Mouse (Mus musculus) kidney, embryonic 14.5 days (tissue): ENCODE measurements around the gene Gm49776. TPM values are rescaled to one million over a fixed set of nuclear protein-coding genes. Genes with fewer than 3 reads are reported as not detected.
A peak's percentile ranks its signal among the peaks of the same experiment; 100 is the strongest.

ENCODE experiments used
- ATAC-seq: fragments of 200-750 bp; cut with Nextera tagmentation; 2 replicates; pipeline ENCODE4 v1.8.0; 2017; ENCODE audit warnings: moderate number of reproducible peaks, mild to moderate bottlenecking, moderate TSS enrichment, moderate library complexity; ENCODE audit not compliant: low FRiP score, low TSS enrichment
- H3K27ac ChIP-seq: fragments of 300-500 bp; sonication (generic); 2 replicates; pipeline ENCODE4 v1.5.1; 2014; ENCODE audit warnings: low read depth, mild to moderate bottlenecking, low read length, moderate library complexity, mixed read lengths
- H3K27me3 ChIP-seq: fragments of 300-500 bp; sonication (generic); 2 replicates; pipeline ENCODE4 v1.6.1; 2014; ENCODE audit warnings: mild to moderate bottlenecking, low read length; ENCODE audit not compliant: control insufficient read depth, insufficient read depth
- H3K36me3 ChIP-seq: fragments of 300-500 bp; sonication (generic); 2 replicates; pipeline ENCODE4 v1.6.1; 2014; ENCODE audit warnings: low read length, mixed read lengths; ENCODE audit not compliant: control insufficient read depth, insufficient read depth
- H3K4me1 ChIP-seq: fragments of 300-500 bp; sonication (generic); 2 replicates; pipeline ENCODE4 v1.6.1; 2014; ENCODE audit warnings: low read length, mixed read lengths; ENCODE audit not compliant: control insufficient read depth, insufficient read depth
- H3K4me2 ChIP-seq: fragments of 300-500 bp; sonication (generic); replicated peaks from 2 replicates; pipeline ENCODE4 v1.6.1; 2014; ENCODE audit warnings: low read depth, mild to moderate bottlenecking, low read length
- H3K4me3 ChIP-seq: fragments of 300-500 bp; sonication (generic); 2 replicates; pipeline ENCODE4 v1.5.1; 2014; ENCODE audit warnings: mild to moderate bottlenecking, low read length
- H3K9ac ChIP-seq: fragments of 300-500 bp; sonication (generic); 2 replicates; pipeline ENCODE4 v1.6.1; 2014; ENCODE audit warnings: low read depth, mild to moderate bottlenecking, low read length, moderate library complexity
- H3K9me3 ChIP-seq: fragments of 300-500 bp; sonication (generic); 2 replicates; pipeline ENCODE4 v1.6.1; 2016; ENCODE audit warnings: low read length; ENCODE audit not compliant: control insufficient read depth
- WGBS: fragments of 180-500 bp; shearing (Covaris S2); extraction: QIAGEN DNeasy Blood & Tissue Kit; methylation state at CpG from one replicate; pipeline ENCODE4 v1.1.7; 2014; 5-methylcytosine and 5-hydroxymethylcytosine counted together
- polyA plus RNA-seq: library from polyadenylated mRNA; unstranded; fragments of >200 nt; fragmentation: Nextera tagmentation; extraction: Ambion mirVana; gene quantifications from 2 replicates; pipeline ENCODE4 v1.2.1, GENCODE M21; 2014

Gene Gm49776
- polyA plus RNA-seq, 1 experiment from 2014 or later: 1.9 TPM

- H3K9me3 ChIP-seq: no peaks in the 10 kb centered on the region
- H3K27me3 ChIP-seq: no peaks in the 10 kb centered on the region
- peaks cover 16% of the 10 kb centered on the region for H3K4me1 ChIP-seq
- H3K4me2 ChIP-seq: no peak overlapping the region
- ATAC-seq: no peak
- no peak overlapping the region for H3K9ac ChIP-seq
- peaks cover 68% of the 10 kb centered on the region for H3K36me3 ChIP-seq
- 79% methylated on average over 6 of the region's 6 CpGs for WGBS
- H3K4me3 ChIP-seq: no peak overlapping the region
- H3K27ac ChIP-seq: no peak overlapping the region
Measured at GRCm38 (mm10) chr16:18252736-18253135, 5.4 kb downstream of the Gm49776 start.

GRCm38 (mm10) chr16:18250828-18251790, 7.0 kb downstream of the Gm49776 start:
- Histone ChIP-seq H3K4me3 (peak overlapping the region; percentile 89; the same call in 1 of the 2 replicates), H3K27ac (no peak overlapping the region), H3K9me3 (no peaks in the 10 kb centered on the region), H3K27me3 (no peaks in the 10 kb centered on the region), H3K4me1 (peaks cover 27% of the 10 kb centered on the region), H3K36me3 (peaks cover 62% of the 10 kb centered on the region), H3K9ac (peak overlapping the region; percentile 14; the same call in 1 of the 2 replicates), H3K4me2 (peak overlapping the region; percentile 83)
- no peak for ATAC-seq
- 66% methylated on average over 10 of the region's 10 CpGs for WGBS

DNA sequence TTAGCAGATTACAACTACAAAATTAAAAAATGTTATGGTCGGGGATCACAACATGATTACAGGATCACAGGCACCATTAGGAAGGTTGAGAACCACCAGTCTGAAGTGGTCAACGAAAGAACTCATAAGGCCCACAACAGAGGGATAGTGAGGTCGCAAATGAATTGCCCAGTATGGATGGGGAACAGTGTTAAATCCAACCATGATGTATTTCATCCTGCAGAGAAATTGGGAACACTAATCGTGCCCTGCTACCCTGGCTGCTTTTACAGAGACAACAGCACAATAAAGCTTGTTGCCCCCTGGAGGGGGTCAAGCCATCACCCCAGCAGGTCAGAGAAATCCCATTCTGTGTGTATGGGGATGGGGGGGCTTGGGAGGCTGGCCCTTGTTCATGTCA, 7.9 kb downstream of the Gm49776 start:
- WGBS: 68% methylated on average over 4 of the region's 4 CpGs
- Histone ChIP-seq H3K9ac (peak overlapping the region; percentile 91; the same call in 1 of the 2 replicates), H3K27ac (no peak overlapping the region), H3K4me1 (peaks cover 27% of the 10 kb centered on the region), H3K36me3 (peaks cover 63% of the 10 kb centered on the region), H3K4me2 (peak overlapping the region; percentile 83), H3K9me3 (no peaks in the 10 kb centered on the region), H3K4me3 (peak overlapping the region; percentile 89), H3K27me3 (no peaks in the 10 kb centered on the region)
- no peak for ATAC-seq

- Histone ChIP-seq H3K9me3 (no peaks in the 10 kb centered on the region), H3K4me3 (peak overlapping the region; percentile 89), H3K4me1 (peaks cover 27% of the 10 kb centered on the region), H3K27ac (peak overlapping the region; percentile 89), H3K4me2 (peak overlapping the region; percentile 83), H3K27me3 (no peaks in the 10 kb centered on the region), H3K36me3 (peaks cover 66% of the 10 kb centered on the region), H3K9ac (peak overlapping the region; percentile 91)
- 4% methylated on average over 27 of the region's 27 CpGs for WGBS
- peak; percentile 40 for ATAC-seq
Measured at GRCm38 (mm10) chr16:18249364-18249967, 8.7 kb downstream of the Gm49776 start.

DNA sequence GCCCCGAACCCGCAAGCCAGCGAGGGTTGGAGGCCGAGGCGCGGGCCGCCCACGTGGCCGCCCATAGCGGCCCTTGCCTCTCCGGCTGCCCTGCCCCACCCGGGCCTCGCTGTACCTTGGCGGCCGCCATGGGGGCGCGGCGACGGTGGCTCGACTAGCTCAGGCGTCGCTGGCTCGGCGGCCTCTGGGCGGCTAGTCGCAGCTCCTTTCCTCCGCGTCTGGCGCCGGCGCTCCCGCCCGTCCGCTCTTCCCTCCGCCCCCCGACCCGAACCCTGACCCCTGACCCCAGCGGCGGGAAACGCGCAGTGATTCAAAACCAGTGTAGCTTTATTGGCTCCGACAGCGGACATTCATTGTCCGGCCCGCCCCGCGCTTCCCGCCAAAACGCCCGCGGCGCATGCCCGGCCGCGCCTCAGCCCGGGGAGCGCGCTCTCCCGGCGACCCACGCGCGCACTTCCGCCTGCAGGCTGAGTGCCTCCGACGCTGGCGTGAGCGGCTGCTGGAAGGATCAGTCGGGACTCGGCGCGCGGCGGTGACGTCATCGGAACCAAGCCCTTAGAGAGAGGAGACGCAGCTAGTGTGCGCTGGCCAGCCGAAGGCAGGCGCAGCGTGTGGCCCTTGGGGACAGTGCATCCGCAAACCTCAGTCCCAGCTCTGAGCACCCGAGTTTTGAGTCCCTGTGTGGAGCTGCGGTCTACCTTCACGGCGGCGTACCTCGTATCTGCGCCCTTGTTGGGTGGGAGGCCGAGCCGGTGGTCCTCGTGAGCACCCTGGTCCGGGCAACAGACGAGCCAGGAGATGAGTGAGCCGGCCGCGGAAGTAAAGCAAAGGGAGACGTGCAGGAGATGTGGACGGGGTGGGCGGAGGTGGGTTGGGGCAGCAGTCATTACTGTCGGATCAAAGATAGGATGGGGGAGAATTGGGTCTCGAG, 9.4 kb downstream of the Gm49776 start, which contains the start of the genes Trmt2a and Ranbp1:
Trmt2a (plus strand) TSS at position 247 of the 931 bp plus-strand sequence.
Ranbp1 (minus strand) TSS at position 300 of the 931 bp plus-strand sequence.
- WGBS: under 1% methylated on average over 95 of the region's 102 CpGs
- peaks cover 66% of the 10 kb centered on the region for H3K36me3 ChIP-seq
- H3K9ac ChIP-seq: peak within 1 kb of the TSS; percentile 91
- H3K9me3 ChIP-seq: no peaks in the 10 kb centered on the region
- no peaks in the 10 kb centered on the region for H3K27me3 ChIP-seq
- H3K4me1 ChIP-seq: peaks cover 27% of the 10 kb centered on the region
- H3K4me2 ChIP-seq: peak within 1 kb of the TSS; percentile 83
- H3K4me3 ChIP-seq: peak within 1 kb of the TSS; percentile 89
- H3K27ac ChIP-seq: peak within 1 kb of the TSS; percentile 92
- ATAC-seq: peak; percentile 96

DNA sequence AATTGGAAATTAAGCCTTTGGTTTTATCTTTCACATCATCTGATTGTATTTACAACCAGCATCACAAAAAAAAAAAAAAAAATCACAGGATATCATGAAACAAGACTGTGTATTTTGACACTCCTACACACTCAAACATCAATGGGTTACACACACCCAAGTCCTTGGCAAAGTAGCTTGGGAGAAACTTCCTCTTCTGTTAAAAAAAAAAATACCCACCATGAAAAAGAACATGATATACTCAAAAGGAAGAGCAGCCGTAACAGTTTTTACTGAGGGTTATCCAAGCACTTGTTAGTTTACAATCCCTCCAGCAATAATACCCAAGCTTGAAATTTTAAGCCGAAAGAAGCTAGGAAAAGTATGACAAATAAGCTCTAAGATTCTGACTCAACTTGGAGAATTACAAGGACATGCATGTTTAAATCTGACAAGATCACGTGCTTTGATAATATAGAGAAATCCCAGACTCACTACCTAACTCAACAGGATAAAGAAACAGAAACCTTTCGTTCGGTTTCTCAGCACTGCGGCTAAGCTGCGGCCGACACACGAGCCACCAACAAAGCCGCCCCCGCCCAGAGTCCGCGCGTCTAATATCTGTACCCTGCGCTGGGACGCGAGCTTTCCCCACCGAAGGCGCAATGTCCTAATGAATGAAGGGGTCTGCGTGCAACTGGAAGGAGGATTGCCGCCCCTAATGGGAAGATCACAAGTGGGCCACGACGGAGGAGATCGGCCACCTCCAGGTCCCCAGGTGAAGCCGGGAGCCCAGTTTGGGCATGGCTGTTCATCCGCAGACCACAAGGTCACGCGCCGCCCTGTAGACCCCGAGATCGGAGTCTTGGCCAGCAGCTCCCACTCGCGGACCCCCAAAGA, 10.4 kb downstream of the Gm49776 start:
- Histone ChIP-seq H3K4me3 (peak overlapping the region; percentile 89), H3K4me2 (peak overlapping the region; percentile 56), H3K4me1 (peaks cover 27% of the 10 kb centered on the region), H3K27ac (peak overlapping the region; percentile 92), H3K36me3 (peaks cover 66% of the 10 kb centered on the region), H3K27me3 (no peaks in the 10 kb centered on the region), H3K9me3 (no peaks in the 10 kb centered on the region), H3K9ac (peak overlapping the region; percentile 91)
- WGBS: under 1% methylated on average over 33 of the region's 33 CpGs
- ATAC-seq: no peak

DNA sequence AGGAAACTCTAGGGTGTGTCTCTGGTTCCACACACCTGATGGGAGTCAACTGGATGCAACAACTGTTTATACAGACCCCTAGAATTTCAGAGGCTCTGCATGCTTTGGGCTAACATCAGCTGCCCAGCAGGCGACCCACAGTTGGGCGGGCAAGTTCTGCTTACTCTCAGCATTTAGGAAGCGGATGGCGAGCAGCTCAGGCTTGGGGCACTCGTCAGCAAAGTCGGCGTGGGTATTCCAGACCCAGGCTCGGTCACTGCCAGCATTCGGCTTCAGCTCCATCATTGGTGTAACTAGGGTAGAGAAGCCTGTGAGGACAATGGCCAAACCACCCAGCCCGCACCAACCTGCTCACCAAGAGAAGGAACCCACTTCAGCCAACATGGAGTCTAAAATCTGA, 16.5 kb downstream of the Gm49776 start:
- Histone ChIP-seq H3K27me3 (no peaks in the 10 kb centered on the region), H3K4me3 (no peak overlapping the region), H3K4me2 (no peak overlapping the region), H3K9me3 (no peaks in the 10 kb centered on the region), H3K4me1 (peaks cover 3% of the 10 kb centered on the region), H3K36me3 (peaks cover 87% of the 10 kb centered on the region), H3K27ac (no peak overlapping the region), H3K9ac (no peak overlapping the region)
- 92% methylated on average over 10 of the region's 10 CpGs for WGBS
- ATAC-seq: no peak
